Mouse (Mus musculus) heart, embryonic 13.5 days (tissue): Measurements from ENCODE around the gene Wdfy3. TPM values are rescaled to one million over a fixed set of nuclear protein-coding genes. Genes with fewer than 3 reads are reported as not detected.
A peak's percentile ranks its signal among the peaks of the same experiment; 100 is the strongest.

Experiments used
- ATAC-seq: fragments of 200-750 bp; cut with Nextera tagmentation; 2 replicates; pipeline ENCODE4 v1.8.0; 2017; ENCODE audit warnings: moderate TSS enrichment; ENCODE audit not compliant: insufficient number of reproducible peaks, low FRiP score, low TSS enrichment; ENCODE audit errors: extremely low read depth
- H3K27ac ChIP-seq: fragments of 300-500 bp; sonication (generic); replicated peaks from 2 replicates; pipeline ENCODE4 v1.5.1; 2015; ENCODE audit warnings: moderate library complexity, mild to moderate bottlenecking, inconsistent platforms
- H3K27me3 ChIP-seq: fragments of 300-500 bp; sonication (generic); replicated peaks from 2 replicates; pipeline ENCODE4 v1.6.1; 2015; ENCODE audit warnings: mild to moderate bottlenecking, inconsistent platforms
- H3K36me3 ChIP-seq: fragments of 300-500 bp; sonication (generic); 2 replicates; pipeline ENCODE4 v1.6.1; 2015; ENCODE audit warnings: mild to moderate bottlenecking, inconsistent platforms
- H3K4me1 ChIP-seq: fragments of 300-500 bp; sonication (generic); 2 replicates; pipeline ENCODE4 v1.6.1; 2015; ENCODE audit warnings: inconsistent platforms
- H3K4me2 ChIP-seq: fragments of 300-500 bp; sonication (generic); 2 replicates; pipeline ENCODE4 v1.6.1; 2015; ENCODE audit warnings: inconsistent platforms, mild to moderate bottlenecking, moderate library complexity
- H3K4me3 ChIP-seq: fragments of 300-500 bp; sonication (generic); 2 replicates; pipeline ENCODE4 v1.5.1; 2015; ENCODE audit warnings: moderate library complexity, mild to moderate bottlenecking, inconsistent platforms
- H3K9ac ChIP-seq: fragments of 300-500 bp; sonication (generic); 2 replicates; pipeline ENCODE4 v1.6.1; 2015; ENCODE audit warnings: inconsistent platforms, mild to moderate bottlenecking, moderate library complexity
- H3K9me3 ChIP-seq: fragments of 300-500 bp; sonication (generic); 2 replicates; pipeline ENCODE4 v1.6.1; 2016; ENCODE audit warnings: inconsistent platforms
- WGBS: fragments of 180-500 bp; shearing (Covaris S2); methylation state at CpG from one replicate; pipeline ENCODE4 v1.1.7; 2015; ENCODE audit warnings: mixed read lengths; 5-methylcytosine and 5-hydroxymethylcytosine counted together
- polyA plus RNA-seq: library from polyadenylated mRNA; unstranded; fragments of >200 nt; fragmentation: Nextera tagmentation; extraction: Ambion mirVana; gene quantifications from 2 replicates; pipeline ENCODE4 v1.2.1, GENCODE M21; 2015

Gene Wdfy3
- polyA plus RNA-seq, 1 experiment from 2014 or later, result 8.8 TPM

- H3K4me1 ChIP-seq, result peaks cover 19% of the 10 kb centered on the region
- ATAC-seq, result no peak
- no peak overlapping the region for H3K4me2 ChIP-seq
- H3K27ac ChIP-seq, result no peak overlapping the region
- H3K27me3 ChIP-seq, result no peaks in the 10 kb centered on the region
- peaks cover 1% of the 10 kb centered on the region; the same call in 1 of the 2 replicates for H3K36me3 ChIP-seq
- 60% methylated on average over 4 of the region's 4 CpGs for WGBS
- no peaks in the 10 kb centered on the region for H3K9me3 ChIP-seq
- H3K9ac ChIP-seq, result no peak overlapping the region
- H3K4me3 ChIP-seq, result no peak overlapping the region
Measured at GRCm38 (mm10) chr5:102072057-102072456, 2.3 kb upstream of the Wdfy3 start.

GRCm38 (mm10) chr5:102071241-102071640 lies 1.5 kb upstream of the Wdfy3 start:
- no peaks in the 10 kb centered on the region for H3K27me3 ChIP-seq
- no peak for ATAC-seq
- H3K9me3 ChIP-seq, result no peaks in the 10 kb centered on the region
- 53% methylated on average over 3 of the region's 3 CpGs for WGBS
- H3K4me1 ChIP-seq, result peaks cover 19% of the 10 kb centered on the region
- H3K4me3 ChIP-seq, result no peak overlapping the region
- H3K27ac ChIP-seq, result no peak overlapping the region
- H3K36me3 ChIP-seq, result peaks cover 5% of the 10 kb centered on the region; the same call in 1 of the 2 replicates
- H3K9ac ChIP-seq, result no peak overlapping the region
- H3K4me2 ChIP-seq, result no peak overlapping the region

- peak overlapping the region; percentile 86 for H3K4me2 ChIP-seq
- H3K27me3 ChIP-seq, result no peaks in the 10 kb centered on the region
- peaks cover 19% of the 10 kb centered on the region for H3K4me1 ChIP-seq
- peaks cover 5% of the 10 kb centered on the region; the same call in 1 of the 2 replicates for H3K36me3 ChIP-seq
- no peaks in the 10 kb centered on the region for H3K9me3 ChIP-seq
- no peak overlapping the region for H3K4me3 ChIP-seq
- WGBS, result 49% methylated on average over 4 of the region's 4 CpGs
- H3K9ac ChIP-seq, result peak overlapping the region; percentile 15
- ATAC-seq, result no peak
- H3K27ac ChIP-seq, result no peak overlapping the region
Measured at GRCm38 (mm10) chr5:102070788-102071187, 1.1 kb upstream of the Wdfy3 start.

GRCm38 (mm10) chr5:102070414-102070768 lies 670 bp upstream of the Wdfy3 start:
- WGBS, result 12% methylated on average over 6 of the region's 6 CpGs
- Histone ChIP-seq H3K9me3 (no peaks in the 10 kb centered on the region), H3K27me3 (no peaks in the 10 kb centered on the region), H3K9ac (peak overlapping the region; percentile 98), H3K4me3 (peak overlapping the region; percentile 96), H3K27ac (peak overlapping the region; percentile 92), H3K36me3 (peaks cover 5% of the 10 kb centered on the region; the same call in 1 of the 2 replicates), H3K4me2 (peak overlapping the region; percentile 86), H3K4me1 (peaks cover 19% of the 10 kb centered on the region)
- no peak for ATAC-seq

GRCm38 (mm10) chr5:102069051-102069766 lies 512 bp downstream of the Wdfy3 start:
- H3K36me3 ChIP-seq, result peaks cover 5% of the 10 kb centered on the region; the same call in 1 of the 2 replicates
- peak overlapping the region; percentile 92 for H3K27ac ChIP-seq
- peak overlapping the region; percentile 96 for H3K4me3 ChIP-seq
- peak; percentile 77 for ATAC-seq
- H3K9ac ChIP-seq, result peak overlapping the region; percentile 98
- H3K27me3 ChIP-seq, result no peaks in the 10 kb centered on the region
- peaks cover 24% of the 10 kb centered on the region for H3K4me1 ChIP-seq
- under 1% methylated on average over 49 of the region's 92 CpGs for WGBS
- peak overlapping the region; percentile 86 for H3K4me2 ChIP-seq
- H3K9me3 ChIP-seq, result no peaks in the 10 kb centered on the region

GRCm38 (mm10) chr5:102066458-102066857 lies 3.3 kb downstream of the Wdfy3 start:
- H3K9me3 ChIP-seq, result no peaks in the 10 kb centered on the region
- H3K27me3 ChIP-seq, result no peaks in the 10 kb centered on the region
- 84% methylated on average over 6 of the region's 6 CpGs for WGBS
- no peak overlapping the region for H3K4me3 ChIP-seq
- ATAC-seq, result no peak
- peaks cover 52% of the 10 kb centered on the region for H3K4me1 ChIP-seq
- no peak overlapping the region for H3K27ac ChIP-seq
- no peak overlapping the region for H3K9ac ChIP-seq
- H3K4me2 ChIP-seq, result no peak overlapping the region
- H3K36me3 ChIP-seq, result peaks cover 5% of the 10 kb centered on the region; the same call in 1 of the 2 replicates

DNA sequence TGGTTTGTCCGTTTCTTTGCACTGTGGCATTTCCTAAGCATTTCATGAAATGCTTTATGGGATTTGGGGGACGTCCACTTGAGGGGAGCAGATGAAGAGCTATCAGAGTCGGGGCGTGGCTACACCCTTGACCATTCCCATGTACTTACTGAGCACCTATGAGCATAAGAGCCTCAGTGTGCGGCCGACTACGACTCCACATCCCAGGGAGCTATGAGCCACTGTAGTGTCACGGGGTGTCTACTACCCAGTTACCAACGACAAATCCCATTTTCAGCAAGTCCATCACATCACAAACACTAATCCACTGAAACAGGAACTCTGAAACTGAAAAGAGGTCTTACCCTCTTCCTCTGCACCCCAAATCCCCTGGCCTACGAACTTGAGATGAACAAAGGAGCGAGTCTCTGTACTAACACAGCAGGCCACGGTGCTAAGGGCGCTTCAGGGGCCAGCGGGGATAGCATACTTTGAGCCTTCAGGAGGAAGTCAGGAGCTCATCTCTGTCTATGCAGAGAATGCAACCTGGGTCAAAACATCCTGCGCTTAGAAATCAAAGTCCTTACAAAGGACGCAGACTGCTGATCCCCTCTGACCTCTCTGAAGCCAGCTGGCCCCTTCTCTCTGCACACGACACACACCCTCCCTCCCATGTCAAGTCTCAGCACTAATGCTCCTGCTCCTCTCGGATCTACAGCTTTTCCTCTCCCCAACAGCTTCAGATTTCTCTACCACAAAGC lies 6.5 kb downstream of the Wdfy3 start:
- Histone ChIP-seq H3K9me3 (no peaks in the 10 kb centered on the region), H3K4me1 (peaks cover 49% of the 10 kb centered on the region), H3K27me3 (no peaks in the 10 kb centered on the region), H3K4me3 (no peak overlapping the region), H3K9ac (peak overlapping the region; percentile 5), H3K4me2 (no peak overlapping the region), H3K36me3 (peaks cover 5% of the 10 kb centered on the region; the same call in 1 of the 2 replicates), H3K27ac (peak overlapping the region; percentile 30)
- no peak for ATAC-seq
- 58% methylated on average over 18 of the region's 18 CpGs for WGBS

DNA sequence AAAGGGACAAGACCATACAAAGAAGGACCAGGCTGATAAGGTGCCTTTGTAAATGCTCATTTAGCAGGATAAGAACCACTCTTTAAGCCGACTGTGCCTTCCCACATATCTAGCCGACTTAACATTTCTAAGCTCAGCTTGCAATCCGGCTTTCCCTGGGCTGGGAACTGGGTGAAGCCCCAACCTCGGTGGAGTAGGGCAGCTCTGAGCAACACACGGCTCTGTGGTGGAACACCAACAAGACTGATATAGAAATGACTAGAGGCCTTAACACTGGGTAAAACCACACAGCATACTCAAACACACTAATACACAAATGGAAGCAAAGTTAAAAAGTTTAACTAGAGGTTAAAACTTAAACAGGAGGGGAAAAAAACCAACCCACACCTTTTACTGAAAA lies 7.9 kb downstream of the Wdfy3 start:
- peak overlapping the region; percentile 37; the same call in 1 of the 2 replicates for H3K9ac ChIP-seq
- no peak overlapping the region for H3K4me2 ChIP-seq
- H3K36me3 ChIP-seq, result peaks cover 1% of the 10 kb centered on the region; the same call in 1 of the 2 replicates
- H3K27ac ChIP-seq, result no peak overlapping the region
- no peak for ATAC-seq
- no peak overlapping the region for H3K4me3 ChIP-seq
- H3K4me1 ChIP-seq, result peaks cover 39% of the 10 kb centered on the region
- H3K27me3 ChIP-seq, result no peaks in the 10 kb centered on the region
- WGBS, result 45% methylated on average over 5 of the region's 5 CpGs
- H3K9me3 ChIP-seq, result no peaks in the 10 kb centered on the region

GRCm38 (mm10) chr5:102055946-102056345 lies 13.8 kb downstream of the Wdfy3 start:
- H3K9ac ChIP-seq, result no peak overlapping the region
- no peak overlapping the region for H3K4me2 ChIP-seq
- H3K4me3 ChIP-seq, result no peak overlapping the region
- ATAC-seq, result no peak
- peaks cover 34% of the 10 kb centered on the region for H3K4me1 ChIP-seq
- no peaks in the 10 kb centered on the region for H3K27me3 ChIP-seq
- H3K27ac ChIP-seq, result no peak overlapping the region
- H3K9me3 ChIP-seq, result no peaks in the 10 kb centered on the region
- H3K36me3 ChIP-seq, result no peaks in the 10 kb centered on the region
- 67% methylated on average over 7 of the region's 7 CpGs for WGBS

GRCm38 (mm10) chr5:102055130-102055641 lies 14.5 kb downstream of the Wdfy3 start:
- H3K36me3 ChIP-seq, result no peaks in the 10 kb centered on the region
- H3K4me2 ChIP-seq, result no peak overlapping the region
- no peaks in the 10 kb centered on the region for H3K9me3 ChIP-seq
- H3K27me3 ChIP-seq, result no peaks in the 10 kb centered on the region
- H3K27ac ChIP-seq, result peak overlapping the region; percentile 17; the same call in 1 of the 2 replicates
- peaks cover 39% of the 10 kb centered on the region for H3K4me1 ChIP-seq
- no peak overlapping the region for H3K4me3 ChIP-seq
- 36% methylated on average over 3 of the region's 3 CpGs for WGBS
- H3K9ac ChIP-seq, result no peak overlapping the region
- ATAC-seq, result no peak

DNA sequence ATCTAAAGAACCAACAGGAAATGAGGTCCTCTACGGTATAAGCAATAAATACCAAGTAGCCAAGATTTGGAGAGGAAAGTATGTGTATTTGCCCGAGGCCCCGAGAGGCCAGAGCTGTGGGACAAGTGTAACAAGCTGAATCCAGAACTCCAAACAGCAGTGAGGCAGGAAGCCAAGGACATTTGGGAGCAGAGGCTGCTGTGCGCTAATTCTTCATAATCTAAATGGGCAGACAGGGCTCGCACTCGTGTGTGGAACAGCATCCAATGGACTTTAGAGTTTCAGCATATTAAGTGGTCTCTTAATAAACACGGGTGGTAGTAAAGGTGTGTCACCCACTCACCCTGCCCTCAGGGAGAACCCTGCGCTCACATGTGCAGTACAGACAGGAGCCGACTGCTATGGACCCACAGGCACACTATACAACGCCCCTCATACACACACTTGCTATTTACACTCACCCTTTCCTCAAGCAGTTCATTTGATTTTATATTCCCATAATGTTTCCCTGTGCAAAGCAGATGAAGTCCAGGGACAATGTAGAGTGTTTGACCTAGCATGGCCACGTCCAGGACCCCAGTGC lies 15.1 kb downstream of the Wdfy3 start:
- Histone ChIP-seq H3K36me3 (no peaks in the 10 kb centered on the region), H3K9me3 (no peaks in the 10 kb centered on the region), H3K4me3 (no peak overlapping the region), H3K4me2 (no peak overlapping the region), H3K27me3 (no peaks in the 10 kb centered on the region), H3K4me1 (peaks cover 39% of the 10 kb centered on the region), H3K27ac (peak overlapping the region; percentile 17; the same call in 1 of the 2 replicates), H3K9ac (no peak overlapping the region)
- no peak for ATAC-seq
- 67% methylated on average over 11 of the region's 11 CpGs for WGBS
